Mouse (Mus musculus) limb, embryonic 12.5 days (tissue): ENCODE data around the gene Qtrt1. TPM values are rescaled to one million over a fixed set of nuclear protein-coding genes. Genes with fewer than 3 reads are reported as not detected.

Experiments
- ATAC-seq: fragments of 200-750 bp; cut with Nextera tagmentation; 2 replicates; pipeline ENCODE4 v1.8.0; 2017; ENCODE audit warnings: low read depth, moderate TSS enrichment; ENCODE audit not compliant: insufficient number of reproducible peaks, insufficient read depth, low FRiP score, low TSS enrichment
- H3K27ac ChIP-seq: fragments of 300-500 bp; sonication (generic); 2 replicates; pipeline ENCODE4 v1.5.1; 2016; ENCODE audit warnings: mild to moderate bottlenecking, moderate library complexity
- H3K27me3 ChIP-seq: fragments of 300-500 bp; sonication (generic); 2 replicates; pipeline ENCODE4 v1.6.1; 2016; ENCODE audit warnings: mild to moderate bottlenecking, moderate library complexity
- H3K36me3 ChIP-seq: fragments of 300-500 bp; sonication (generic); 2 replicates; pipeline ENCODE4 v1.6.1; 2016; ENCODE audit warnings: mild to moderate bottlenecking, moderate library complexity
- H3K4me1 ChIP-seq: fragments of 300-500 bp; sonication (generic); replicated peaks from 2 replicates; pipeline ENCODE4 v1.6.1; 2016
- H3K4me2 ChIP-seq: fragments of 300-500 bp; sonication (generic); 2 replicates; pipeline ENCODE4 v1.6.1; 2016; ENCODE audit warnings: mild to moderate bottlenecking, moderate library complexity
- H3K4me3 ChIP-seq: fragments of 300-500 bp; sonication (generic); replicated peaks from 2 replicates; pipeline ENCODE4 v1.5.1; 2016; ENCODE audit warnings: mild to moderate bottlenecking
- H3K9ac ChIP-seq: fragments of 300-500 bp; sonication (generic); replicated peaks from 2 replicates; pipeline ENCODE4 v1.6.1; 2016; ENCODE audit warnings: mild to moderate bottlenecking, moderate library complexity
- H3K9me3 ChIP-seq: fragments of 300-500 bp; sonication (generic); 2 replicates; pipeline ENCODE4 v1.6.1; 2016; ENCODE audit warnings: mild to moderate bottlenecking, moderate library complexity
- WGBS: fragments of 180-500 bp; shearing (Covaris S2); methylation state at CpG from one replicate; pipeline ENCODE4 v1.1.7; 2016; 5-methylcytosine and 5-hydroxymethylcytosine counted together
- polyA plus RNA-seq: library from polyadenylated mRNA; unstranded; fragments of >200 nt; fragmentation: Nextera tagmentation; extraction: Ambion mirVana; gene quantifications from 2 replicates; pipeline ENCODE4 v1.2.1, GENCODE M21; 2016

Qtrt1 gene
- polyA plus RNA-seq, 1 experiment from 2014 or later = 48.4 TPM

DNA sequence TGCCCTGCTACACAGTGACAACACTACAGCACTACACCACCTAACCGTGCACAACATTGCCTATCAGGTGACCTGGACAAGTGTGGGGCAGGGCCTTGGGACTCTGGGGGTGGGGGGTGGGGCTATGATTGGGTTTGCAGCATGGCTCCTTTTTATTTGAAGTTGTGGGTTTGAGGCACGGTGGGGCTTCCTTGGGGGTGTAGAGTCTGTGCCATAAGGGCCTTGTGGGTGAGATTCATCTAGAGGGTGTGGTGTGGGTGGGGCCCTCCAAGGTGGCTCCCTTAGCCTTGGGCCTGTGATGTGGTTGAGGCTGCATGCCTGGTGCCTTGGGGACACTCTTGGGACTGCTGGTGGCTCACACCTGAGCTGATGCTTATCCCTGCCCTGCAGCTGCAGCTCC lies 8.0 kb downstream of the Qtrt1 start:
- peaks cover 63% of the 10 kb centered on the region for H3K36me3 ChIP-seq
- H3K9me3 ChIP-seq = no peaks in the 10 kb centered on the region
- no peaks in the 10 kb centered on the region for H3K27me3 ChIP-seq
- H3K9ac ChIP-seq = no peak overlapping the region
- no peak for ATAC-seq
- H3K27ac ChIP-seq = no peak overlapping the region
- no peaks in the 10 kb centered on the region for H3K4me1 ChIP-seq
- no peak overlapping the region for H3K4me2 ChIP-seq
- no peak overlapping the region for H3K4me3 ChIP-seq
- 98% methylated on average over 2 of the region's 2 CpGs for WGBS

GRCm38 (mm10) chr9:21424631-21425555 lies 13.3 kb downstream of the Qtrt1 start, which contains the start of gene Dnm2:
TSS of gene Dnm2 (plus strand) at chr9:21424908.
- ATAC-seq = peak; percentile 98
- H3K4me2 ChIP-seq = peak within 1 kb of the TSS; percentile 94
- H3K9ac ChIP-seq = peak within 1 kb of the TSS; percentile 85
- no peaks in the 10 kb centered on the region for H3K27me3 ChIP-seq
- H3K4me1 ChIP-seq = peaks cover 13% of the 10 kb centered on the region
- under 1% methylated on average over 82 of the region's 82 CpGs for WGBS
- H3K36me3 ChIP-seq = peaks cover 23% of the 10 kb centered on the region
- peak within 1 kb of the TSS; percentile 89 for H3K4me3 ChIP-seq
- peak within 1 kb of the TSS; percentile 85 for H3K27ac ChIP-seq
- no peaks in the 10 kb centered on the region for H3K9me3 ChIP-seq

- Histone ChIP-seq H3K4me3 (peak overlapping the region; percentile 89), H3K27ac (peak overlapping the region; percentile 29; the same call in 1 of the 2 replicates), H3K27me3 (no peaks in the 10 kb centered on the region), H3K9ac (peak overlapping the region; percentile 85), H3K36me3 (peaks cover 16% of the 10 kb centered on the region), H3K4me1 (peaks cover 13% of the 10 kb centered on the region), H3K4me2 (peak overlapping the region; percentile 94), H3K9me3 (no peaks in the 10 kb centered on the region)
- ATAC-seq = no peak
- WGBS = 10% methylated on average over 6 of the region's 6 CpGs
Observed at GRCm38 (mm10) chr9:21425556-21425945, 13.9 kb downstream of the Qtrt1 start.

GRCm38 (mm10) chr9:21426013-21426412 lies 14.4 kb downstream of the Qtrt1 start:
- Histone ChIP-seq H3K9ac (peak overlapping the region; percentile 85), H3K27ac (no peak overlapping the region), H3K27me3 (no peaks in the 10 kb centered on the region), H3K36me3 (peaks cover 11% of the 10 kb centered on the region), H3K9me3 (no peaks in the 10 kb centered on the region), H3K4me2 (peak overlapping the region; percentile 94), H3K4me1 (peaks cover 13% of the 10 kb centered on the region), H3K4me3 (peak overlapping the region; percentile 89)
- no peak for ATAC-seq
- WGBS = 7% methylated on average over 1 of the region's 1 CpGs

GRCm38 (mm10) chr9:21426525-21426924 lies 14.9 kb downstream of the Qtrt1 start:
- Histone ChIP-seq H3K4me3 (peak overlapping the region; percentile 89; the same call in 1 of the 2 replicates), H3K27me3 (no peaks in the 10 kb centered on the region), H3K9ac (no peak overlapping the region), H3K27ac (no peak overlapping the region), H3K4me1 (peaks cover 13% of the 10 kb centered on the region), H3K36me3 (peaks cover 6% of the 10 kb centered on the region; the same call in 1 of the 2 replicates), H3K9me3 (no peaks in the 10 kb centered on the region), H3K4me2 (peak overlapping the region; percentile 94)
- no peak for ATAC-seq
- WGBS = 74% methylated on average over 2 of the region's 2 CpGs

GRCm38 (mm10) chr9:21427773-21428172 lies 16.1 kb downstream of the Qtrt1 start:
- H3K36me3 ChIP-seq = no peaks in the 10 kb centered on the region
- no peak overlapping the region for H3K9ac ChIP-seq
- no peaks in the 10 kb centered on the region for H3K27me3 ChIP-seq
- H3K9me3 ChIP-seq = no peaks in the 10 kb centered on the region
- peaks cover 13% of the 10 kb centered on the region for H3K4me1 ChIP-seq
- no peak overlapping the region for H3K4me2 ChIP-seq
- no peak overlapping the region for H3K27ac ChIP-seq
- no peak overlapping the region for H3K4me3 ChIP-seq
- no peak for ATAC-seq
- 85% methylated on average over 2 of the region's 2 CpGs for WGBS

- no peaks in the 10 kb centered on the region for H3K9me3 ChIP-seq
- H3K9ac ChIP-seq = no peak overlapping the region
- H3K36me3 ChIP-seq = no peaks in the 10 kb centered on the region
- H3K4me1 ChIP-seq = peaks cover 13% of the 10 kb centered on the region
- 89% methylated on average over 6 of the region's 6 CpGs for whole genome bisulfite sequencing
- H3K27me3 ChIP-seq = no peaks in the 10 kb centered on the region
- no peak for ATAC-seq
- H3K4me3 ChIP-seq = no peak overlapping the region
- no peak overlapping the region for H3K4me2 ChIP-seq
- H3K27ac ChIP-seq = no peak overlapping the region
Observed at GRCm38 (mm10) chr9:21428178-21428577, 16.5 kb downstream of the Qtrt1 start.

GRCm38 (mm10) chr9:21430724-21431123 lies 19.1 kb downstream of the Qtrt1 start:
- Histone ChIP-seq H3K9ac (no peak overlapping the region), H3K27ac (no peak overlapping the region), H3K4me2 (no peak overlapping the region), H3K9me3 (no peaks in the 10 kb centered on the region), H3K4me1 (peaks cover 10% of the 10 kb centered on the region), H3K4me3 (no peak overlapping the region), H3K27me3 (no peaks in the 10 kb centered on the region), H3K36me3 (no peaks in the 10 kb centered on the region)
- no peak for ATAC-seq
- 76% methylated on average over 7 of the region's 7 CpGs for WGBS

GRCm38 (mm10) chr9:21432066-21432465 lies 20.4 kb downstream of the Qtrt1 start:
- H3K27ac ChIP-seq = no peak overlapping the region
- no peak for ATAC-seq
- no peaks in the 10 kb centered on the region for H3K9me3 ChIP-seq
- no peak overlapping the region for H3K4me2 ChIP-seq
- H3K27me3 ChIP-seq = no peaks in the 10 kb centered on the region
- no peak overlapping the region for H3K9ac ChIP-seq
- H3K4me1 ChIP-seq = no peaks in the 10 kb centered on the region; the same call in 1 of the 2 replicates
- WGBS = 88% methylated on average over 7 of the region's 7 CpGs
- no peak overlapping the region for H3K4me3 ChIP-seq
- H3K36me3 ChIP-seq = no peaks in the 10 kb centered on the region

GRCm38 (mm10) chr9:21433766-21434165 lies 22.1 kb downstream of the Qtrt1 start:
- Histone ChIP-seq H3K4me3 (no peak overlapping the region), H3K27me3 (no peaks in the 10 kb centered on the region; the same call in 1 of the 2 replicates), H3K9me3 (no peaks in the 10 kb centered on the region), H3K36me3 (no peaks in the 10 kb centered on the region), H3K4me2 (no peak overlapping the region), H3K4me1 (peaks cover 7% of the 10 kb centered on the region), H3K9ac (no peak overlapping the region), H3K27ac (no peak overlapping the region)
- WGBS = 87% methylated on average over 8 of the region's 8 CpGs
- ATAC-seq = no peak; the same call in 1 of the 2 replicates

DNA sequence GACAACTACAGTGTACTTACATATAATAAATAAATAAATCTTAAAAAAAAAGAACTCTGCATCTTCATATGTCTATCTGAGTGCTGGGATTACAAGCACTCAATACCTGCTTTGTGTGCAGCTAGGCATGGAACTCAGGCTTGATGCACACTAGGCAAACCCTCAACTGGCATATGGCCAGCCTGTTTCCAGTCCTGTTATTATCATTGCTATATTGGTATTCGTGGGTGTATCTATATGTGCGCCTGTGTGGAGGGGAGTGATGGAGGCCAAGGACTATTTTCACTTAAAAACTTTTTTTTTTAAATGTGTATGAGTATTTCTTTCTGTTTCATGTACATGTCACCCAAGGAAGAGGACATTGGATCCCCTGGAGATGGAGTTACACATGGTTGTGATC lies 22.8 kb downstream of the Qtrt1 start:
- no peak overlapping the region for H3K4me3 ChIP-seq
- H3K27ac ChIP-seq = no peak overlapping the region
- 93% methylated on average over 2 of the region's 2 CpGs for WGBS
- no peaks in the 10 kb centered on the region for H3K36me3 ChIP-seq
- H3K4me2 ChIP-seq = no peak overlapping the region
- H3K4me1 ChIP-seq = peaks cover 7% of the 10 kb centered on the region
- no peak overlapping the region for H3K9ac ChIP-seq
- no peaks in the 10 kb centered on the region for H3K9me3 ChIP-seq
- no peak for ATAC-seq
- no peaks in the 10 kb centered on the region; the same call in 1 of the 2 replicates for H3K27me3 ChIP-seq
